Mouse (Mus musculus) cortical plate, adult 2 months (tissue): ENCODE results near the gene D430019H16Rik.

ENCODE experiments used
- CTCF ChIP-seq: fragments of 200-500 bp; IDR thresholded peaks from 2 replicates; pipeline ENCODE4 v1.5.1; 2011; ENCODE audit warnings: mild to moderate bottlenecking, control low read depth, low read length; ENCODE audit not compliant: insufficient read depth; ENCODE audit errors: extremely low read depth
- POLR2A ChIP-seq: fragments of 200-500 bp; IDR thresholded peaks from 2 replicates; pipeline ENCODE4 v1.6.1; 2011; ENCODE audit warnings: mild to moderate bottlenecking, low read length, control low read depth; ENCODE audit not compliant: insufficient read depth; ENCODE audit errors: extremely low read depth

GRCm38 (mm10) chr12:105526829-105527228, 73.2 kb downstream of the D430019H16Rik start:
- TF ChIP-seq CTCF (no peak), POLR2A (no peak)
